Mouse (Mus musculus): Measurements from ENCODE around the gene Ankrd28.
A peak's percentile ranks its signal among the peaks of the same experiment; 100 is the strongest.

DNA sequence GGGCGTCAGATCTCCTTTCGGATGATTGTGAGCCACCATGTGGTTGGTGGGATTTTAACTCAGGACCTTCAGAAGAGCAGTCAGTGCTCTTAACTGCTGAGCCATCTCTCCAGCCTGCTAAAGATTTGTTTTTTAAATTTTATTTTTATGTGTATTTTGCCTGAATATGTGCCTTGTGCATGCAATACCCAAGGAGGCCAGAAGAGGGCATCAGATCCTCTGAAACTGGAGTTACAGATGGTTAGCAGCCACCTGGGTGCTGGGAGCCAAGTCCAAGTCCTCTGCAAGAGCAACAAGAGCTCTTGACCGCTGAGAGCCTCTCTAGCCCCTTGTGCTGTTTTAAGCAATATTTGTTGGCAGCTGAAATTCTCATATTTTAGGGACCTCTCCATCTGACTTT lies 180.1 kb downstream of the Ankrd28 start:
- TF ChIP-seq CTCF (IDR thresholded peaks at IDR 0.05; ENCODE audit: borderline replicate concordance, extremely low read depth, insufficient read depth, insufficient read length), result peak; percentile 12; the same call in 1 of the 2 replicates
- TF ChIP-seq POLR2A (IDR thresholded peaks at IDR 0.05; ENCODE audit: borderline replicate concordance, extremely low read depth, insufficient read depth, insufficient read length, poor library complexity, severe bottlenecking), result no peak

Data from brain, embryonic 14.5 days (tissue).